Mouse (Mus musculus) retina, postnatal 7 days (tissue): Measurements from ENCODE around the gene Troap.

Source experiments
- DNase-seq: peaks from one replicate; pipeline ENCODE4 v3.0.0-alpha.2; 2012; ENCODE audit warnings: low read depth, low spot score

The Troap gene

DNA sequence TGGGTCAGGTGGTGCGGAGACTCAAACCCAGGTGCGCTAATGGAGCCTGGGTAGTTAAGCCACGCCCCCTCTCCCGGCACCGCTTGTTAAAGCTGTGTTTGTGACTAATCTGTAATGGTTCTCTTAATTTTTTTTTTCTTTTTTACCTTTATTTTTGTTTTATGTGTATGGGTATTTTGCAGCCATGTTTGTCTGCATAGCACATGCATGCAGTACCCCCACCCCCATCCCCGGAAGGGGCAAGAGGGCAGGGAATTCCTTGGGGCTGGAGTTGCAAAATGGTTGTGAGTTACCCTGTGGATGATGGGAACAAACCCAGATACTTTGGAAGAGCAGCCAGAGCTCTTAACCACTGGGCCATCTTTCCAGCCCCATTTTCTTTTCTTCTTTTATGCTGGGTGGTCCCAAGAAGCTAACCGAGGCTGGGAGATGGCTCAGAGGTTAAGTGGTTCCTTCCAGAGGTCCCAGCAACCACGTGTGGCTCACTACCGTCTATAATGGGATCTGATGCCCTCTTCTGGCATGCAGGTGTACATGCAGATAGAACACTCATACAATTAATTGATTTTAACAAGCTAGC lies 39.1 kb downstream of the Troap start:
- DNase-seq, result no peak

DNA sequence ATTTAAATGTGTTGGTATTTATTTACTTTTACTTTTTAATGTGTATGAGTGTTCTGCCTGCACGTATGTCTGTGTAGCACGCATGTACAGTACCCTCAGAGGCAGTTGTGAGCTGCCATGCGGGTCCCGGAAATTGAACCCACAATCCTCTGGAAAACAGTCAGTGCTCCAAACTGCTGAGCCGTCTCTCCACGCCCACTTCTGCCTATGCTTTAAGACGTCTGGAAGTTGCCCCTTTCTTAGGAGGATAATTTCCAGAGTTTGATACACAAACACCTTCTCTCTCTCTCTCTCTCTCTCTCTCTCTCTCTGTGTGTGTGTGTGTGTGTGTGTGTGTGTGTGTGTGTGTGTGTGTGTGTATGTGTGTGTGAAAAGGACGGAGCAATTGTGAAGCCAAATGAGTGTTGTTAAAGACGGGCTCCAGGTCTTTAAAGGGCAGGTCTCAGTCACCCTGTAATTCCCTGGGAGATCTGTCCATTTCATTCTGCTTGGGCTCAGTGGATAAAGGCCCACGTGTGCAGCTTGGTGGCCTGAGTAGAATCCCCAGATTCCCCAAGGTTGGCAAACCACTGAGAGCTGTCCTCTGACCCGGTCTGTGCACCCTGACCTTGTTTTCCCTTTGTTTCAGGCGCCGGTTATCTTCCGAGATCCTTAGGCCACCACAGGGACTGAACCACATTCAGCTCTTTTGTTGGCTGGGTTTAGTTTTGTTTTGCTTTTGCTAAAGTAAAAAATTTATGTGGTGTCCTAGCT lies 40.1 kb downstream of the Troap start:
- no peak for DNase-seq

DNA sequence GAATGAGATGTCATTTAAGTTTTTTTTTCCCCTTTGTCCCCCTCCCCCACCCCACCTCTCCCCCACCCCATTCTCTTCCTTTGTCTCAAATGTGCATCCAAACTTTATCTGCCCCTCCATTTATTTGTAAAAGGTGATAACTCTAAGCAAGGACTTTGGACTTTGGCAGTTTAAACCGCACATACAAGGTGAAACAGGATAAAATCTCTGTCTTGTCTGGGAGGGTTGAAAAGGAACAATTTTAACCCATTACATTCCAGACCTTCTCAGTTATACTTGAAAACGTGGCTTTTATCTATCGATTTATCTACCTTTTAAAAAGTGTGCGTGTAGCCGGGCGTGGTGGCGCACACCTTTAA lies 40.7 kb downstream of the Troap start:
- DNase-seq, result no peak

DNA sequence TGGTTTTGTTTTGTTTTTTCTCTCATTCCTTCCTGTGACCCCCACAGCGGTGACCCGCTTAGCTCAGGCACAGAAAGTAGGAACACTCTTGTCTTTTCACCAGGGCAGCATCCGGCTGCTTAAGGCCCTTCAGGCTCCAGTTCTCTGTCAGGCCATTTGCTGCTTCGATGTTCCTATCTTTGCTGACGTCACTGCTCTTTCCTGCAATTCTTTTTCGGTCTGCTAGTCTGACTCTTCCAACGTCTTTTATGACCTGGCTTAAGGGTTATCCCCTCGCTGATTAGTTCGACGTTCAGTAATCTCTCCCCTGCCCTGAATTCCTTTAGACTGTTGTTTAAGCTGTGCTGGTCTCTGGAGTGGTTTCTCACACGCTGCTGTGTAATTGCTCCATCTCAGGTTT lies 42.2 kb downstream of the Troap start:
- no peak for DNase-seq

DNA sequence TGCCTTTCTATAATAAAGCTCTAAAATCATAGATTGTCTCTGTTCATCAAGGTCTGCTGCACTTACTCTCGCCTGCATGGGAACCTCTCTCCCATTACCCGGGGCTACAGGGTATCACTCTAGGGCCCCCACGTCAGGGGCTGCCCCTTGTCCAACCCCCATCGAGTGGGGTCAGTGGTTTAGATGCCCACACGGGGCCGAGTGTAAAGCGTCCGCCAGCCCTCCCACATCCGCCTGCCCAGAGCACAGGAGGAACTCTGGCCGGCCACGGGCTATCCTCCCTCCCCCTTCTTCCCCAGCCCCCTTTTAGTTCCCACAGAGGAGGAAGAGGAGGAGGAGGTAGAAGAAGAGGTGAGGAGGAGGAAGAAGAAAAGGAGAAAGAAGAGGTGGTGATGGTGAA lies 46.4 kb downstream of the Troap start:
- no peak for DNase-seq

DNA sequence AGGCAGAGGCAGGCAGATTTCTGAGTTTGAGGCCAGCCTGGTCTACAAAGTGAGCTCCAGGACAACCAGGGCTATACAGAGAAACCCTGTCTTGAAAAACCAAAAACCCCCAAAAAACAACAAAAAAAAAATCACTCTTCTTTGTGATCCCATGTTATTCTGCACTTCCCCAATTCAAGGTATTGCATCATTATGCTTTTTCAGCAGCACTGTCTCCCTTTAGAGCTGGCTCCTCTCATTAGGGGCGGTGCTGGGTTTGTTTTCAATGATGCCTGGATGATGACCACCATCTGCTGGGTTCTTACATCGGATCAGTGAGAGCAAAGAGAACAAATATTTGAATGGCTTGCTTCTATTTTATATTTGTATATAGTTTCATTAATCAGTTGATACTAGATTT lies 48.3 kb downstream of the Troap start:
- no peak for DNase-seq

DNA sequence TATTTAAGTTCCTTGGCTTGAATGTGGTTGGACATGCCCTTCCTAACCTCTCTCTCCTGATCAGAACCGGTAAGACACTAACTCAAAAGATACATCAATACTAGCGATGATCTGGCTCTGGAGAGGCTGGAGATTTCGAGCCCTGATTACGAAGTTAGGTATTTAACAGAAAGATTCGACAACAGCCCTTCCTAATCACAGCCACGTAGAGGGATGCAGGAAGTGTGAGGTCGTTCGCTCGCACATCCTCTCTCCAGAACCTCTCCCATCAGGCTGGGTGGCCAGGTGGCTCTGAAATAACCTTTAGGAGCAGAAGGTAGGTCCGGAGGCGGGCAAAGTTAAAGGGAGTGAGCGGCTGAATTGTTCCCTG lies 51.3 kb downstream of the Troap start, which contains the start of gene Spats2:
Gene Spats2 (plus strand): TSS at position 206 of the 370 bp plus-strand sequence.
- no peak for DNase-seq

DNA sequence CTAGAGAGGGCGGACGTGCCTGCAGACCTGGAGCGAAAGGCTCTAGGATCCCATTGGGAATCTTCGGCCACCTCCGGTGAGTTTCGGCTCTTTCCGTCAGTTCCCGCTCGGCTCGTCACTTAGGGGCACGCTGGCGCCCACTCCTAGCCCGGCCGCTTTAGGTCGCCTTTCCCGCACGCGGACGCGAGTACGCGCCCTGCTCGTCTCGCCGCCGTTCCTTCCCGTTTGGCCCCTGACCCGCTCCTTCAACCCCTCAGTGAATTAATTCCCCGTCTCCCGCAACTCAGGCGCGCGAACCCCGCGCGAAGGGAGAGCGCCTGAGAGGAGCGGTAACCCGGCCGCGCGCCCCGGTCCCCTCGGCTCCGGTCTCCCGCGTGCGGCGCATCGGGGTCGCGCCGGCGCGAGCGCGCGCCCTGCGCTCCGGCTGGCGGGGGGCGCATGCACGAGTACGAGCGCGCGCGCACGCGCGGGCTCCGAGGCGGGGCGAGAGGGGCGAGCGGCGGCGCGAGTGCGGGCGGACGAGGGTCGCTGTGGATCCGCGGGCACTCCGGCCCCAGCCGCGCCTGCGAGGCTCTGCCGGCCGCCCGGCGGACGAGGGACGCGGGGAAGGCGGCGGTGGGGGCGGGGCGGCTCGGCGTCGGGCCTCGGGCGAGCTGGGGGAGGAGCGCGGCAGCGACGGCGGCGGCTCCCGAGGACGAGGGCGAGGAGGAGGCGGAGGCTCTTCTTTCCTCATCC lies 51.9 kb downstream of the Troap start:
- peak; percentile 67 for DNase-seq

DNA sequence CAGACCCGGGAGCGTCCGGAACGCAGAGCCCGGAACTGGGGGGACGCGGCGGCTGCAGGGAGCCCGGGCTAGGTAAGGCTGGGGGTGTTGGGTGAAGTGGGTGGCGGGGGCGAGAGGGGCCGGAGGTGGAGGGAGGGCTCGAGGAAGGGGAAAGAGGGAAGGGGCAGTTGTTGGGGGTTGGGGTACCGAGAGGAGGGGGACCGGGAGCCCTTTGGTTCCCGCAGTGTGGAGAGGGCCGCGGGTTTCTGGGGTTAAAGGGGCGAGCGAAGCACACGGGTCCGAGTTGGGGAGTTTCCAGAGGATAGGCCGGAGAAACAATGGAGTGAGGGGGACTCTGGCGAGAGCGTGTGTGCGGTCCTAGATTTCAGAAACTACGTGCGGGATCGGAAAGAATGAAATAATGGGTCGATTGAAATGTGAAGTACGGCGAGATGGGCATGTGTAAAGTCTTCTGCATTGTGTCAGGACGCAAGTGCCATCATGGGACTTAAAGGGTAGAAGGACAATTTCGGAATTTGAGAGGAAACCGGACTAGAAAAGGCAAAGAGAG lies 52.5 kb downstream of the Troap start:
- DNase-seq, result no peak

DNA sequence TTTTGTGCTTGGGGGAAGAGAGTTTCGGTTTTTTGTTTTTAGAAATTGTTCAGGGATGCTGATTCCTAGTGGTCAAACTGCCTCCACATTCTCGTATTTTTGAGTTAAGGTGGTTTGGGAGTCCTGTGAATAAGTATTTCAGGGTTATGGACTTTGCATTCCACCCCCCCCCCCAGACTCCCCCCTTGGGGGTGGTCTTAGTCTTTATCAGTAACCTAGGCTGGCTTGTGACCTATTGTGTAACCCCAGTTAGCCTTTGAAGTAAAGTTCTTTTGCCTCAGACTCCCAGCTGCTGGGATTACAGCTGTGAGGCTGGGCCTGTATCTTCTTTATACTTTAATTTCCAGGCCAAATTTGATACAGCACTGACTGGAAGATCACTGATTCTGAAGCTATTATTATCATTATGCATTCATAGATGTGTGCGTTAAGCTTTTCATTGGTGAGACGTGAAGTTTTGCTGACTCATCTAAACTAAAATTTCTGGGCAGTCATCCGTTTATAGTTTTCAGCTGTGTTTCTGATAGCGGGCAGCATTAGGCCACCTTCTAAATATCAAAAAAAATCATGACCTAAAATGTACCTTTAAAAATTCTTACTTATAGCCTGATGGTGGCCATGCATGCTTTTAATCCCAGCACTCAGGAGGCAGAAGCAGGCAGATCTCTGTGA lies 53.6 kb downstream of the Troap start:
- DNase-seq, result no peak

DNA sequence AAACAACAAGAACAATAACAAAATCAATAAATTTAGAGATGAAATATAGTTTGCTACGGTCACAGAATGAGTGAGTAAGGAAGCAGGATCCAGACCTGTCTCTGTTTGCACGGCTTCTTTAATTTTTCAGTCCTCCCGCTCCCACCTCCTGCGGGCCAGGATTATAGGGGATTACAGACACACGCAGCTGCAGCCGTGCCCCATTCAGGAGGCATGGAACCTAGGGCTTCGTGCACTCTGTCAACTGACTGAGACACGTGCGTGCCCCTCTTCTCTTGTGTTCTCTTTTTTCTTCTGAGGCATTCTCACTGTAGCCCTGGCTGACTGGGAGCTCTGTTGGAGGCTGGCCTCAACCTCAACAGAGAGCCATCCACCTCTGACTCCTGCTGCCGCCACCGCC lies 55.1 kb downstream of the Troap start:
- peak; percentile 42 for DNase-seq

DNA sequence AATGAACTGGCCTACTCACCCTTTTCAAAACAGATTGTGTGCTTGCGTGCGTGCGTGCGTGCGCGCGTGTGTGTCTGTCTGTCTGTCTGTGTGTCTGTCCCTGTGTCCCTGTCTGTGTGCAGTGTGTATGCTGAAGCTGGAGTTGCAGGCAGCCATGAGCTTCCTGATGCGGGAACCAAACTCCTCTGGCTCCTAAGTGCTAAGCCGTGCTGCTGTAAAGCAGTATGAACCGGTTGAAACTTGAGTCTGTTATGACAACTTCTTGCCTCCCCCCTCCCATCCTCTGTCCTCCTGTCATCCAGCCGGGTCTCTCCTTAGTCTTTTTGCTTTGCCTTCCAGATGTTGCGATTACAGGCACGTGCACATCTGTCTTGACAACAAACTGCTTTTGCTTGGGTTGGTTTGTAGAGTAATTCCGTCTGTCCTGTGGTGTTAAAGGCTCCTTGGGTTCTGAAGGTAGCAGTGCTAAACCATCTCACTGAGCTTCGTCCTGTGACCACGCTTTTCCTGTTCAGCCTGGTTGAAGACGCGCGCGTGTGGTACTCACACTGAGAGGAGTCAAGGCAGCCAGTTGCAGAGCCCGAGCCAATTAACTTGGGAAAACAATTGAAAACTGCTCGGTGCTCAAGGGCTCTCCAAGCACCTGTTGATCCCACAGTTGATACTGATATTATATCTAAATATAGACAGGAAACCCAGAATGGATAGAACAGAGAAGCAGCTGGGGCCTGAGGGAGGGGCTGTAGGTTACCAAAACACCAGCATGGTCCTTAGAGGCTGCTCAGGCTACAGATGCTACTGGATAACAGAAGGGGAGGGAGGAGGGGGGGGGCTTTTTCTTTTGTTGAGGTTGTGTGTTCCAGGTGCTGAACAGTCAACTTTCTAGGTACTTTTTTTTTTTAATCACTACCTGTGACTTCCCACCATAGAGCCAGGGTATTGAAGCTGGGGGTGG lies 55.9 kb downstream of the Troap start:
- no peak for DNase-seq
